Mouse (Mus musculus): ENCODE data around the gene Gm9.
"Not testable (repeated sequence)": the region's sequence is repeated elsewhere in the genome, so short reads cannot be mapped to it uniquely, and the experiment has no call there.

The Gm9 gene

GRCm38 (mm10) chrX:37210941-37211340 lies at the start of gene Gm9:
Gm9 (minus strand) TSS chrX:37211041.
- no peak for DNase-seq (ENCODE audit: low read depth)

DNA sequence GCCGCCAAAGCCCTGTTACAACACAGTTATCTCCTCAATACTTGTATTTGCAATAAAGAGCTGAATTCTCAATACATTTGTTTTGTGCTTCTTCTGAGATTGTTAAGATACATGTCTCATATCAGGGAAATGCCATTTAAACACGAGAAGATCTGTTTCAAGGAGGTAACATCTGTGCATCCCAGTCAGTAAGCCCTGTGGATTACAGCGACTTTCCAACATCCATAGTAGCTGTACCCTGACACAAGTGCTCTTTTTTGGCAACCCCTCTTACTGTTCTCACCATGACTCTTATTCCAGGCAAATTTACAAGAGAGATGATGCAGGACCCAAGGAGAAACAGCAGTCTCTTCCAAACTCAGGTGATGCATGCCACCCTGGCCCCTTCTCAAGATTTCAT lies 38.8 kb upstream of the Gm9 start, which contains the start of gene Rhox3a:
Gene Rhox3a (plus strand): TSS at position 301 of the 400 bp plus-strand sequence.
- not testable (repeated sequence) for DNase-seq (ENCODE audit: low read depth)

DNA sequence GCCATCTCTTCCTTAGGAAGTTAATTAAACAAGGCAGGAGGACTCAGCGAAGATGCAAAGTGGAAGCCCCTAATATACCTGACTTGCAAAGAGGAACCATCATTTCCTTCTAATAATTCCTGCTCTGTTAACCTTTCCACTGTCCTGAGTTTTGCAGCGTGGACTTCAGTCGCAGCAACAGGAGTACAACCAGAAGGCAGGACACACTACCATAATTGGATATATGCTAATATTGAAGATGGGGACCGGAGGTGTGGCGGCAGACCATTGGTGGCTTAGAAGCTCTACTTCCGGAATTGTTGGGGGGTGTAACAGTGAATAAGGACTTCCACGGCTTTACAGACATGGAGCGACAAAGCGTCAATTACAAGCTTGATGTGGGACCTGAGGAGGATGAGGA lies 33.8 kb upstream of the Gm9 start, which contains the start of gene Rhox2a:
Gene Rhox2a (plus strand): TSS at position 301 of the 400 bp plus-strand sequence.
- DNase-seq (ENCODE audit: low read depth) = not testable (repeated sequence)

DNA sequence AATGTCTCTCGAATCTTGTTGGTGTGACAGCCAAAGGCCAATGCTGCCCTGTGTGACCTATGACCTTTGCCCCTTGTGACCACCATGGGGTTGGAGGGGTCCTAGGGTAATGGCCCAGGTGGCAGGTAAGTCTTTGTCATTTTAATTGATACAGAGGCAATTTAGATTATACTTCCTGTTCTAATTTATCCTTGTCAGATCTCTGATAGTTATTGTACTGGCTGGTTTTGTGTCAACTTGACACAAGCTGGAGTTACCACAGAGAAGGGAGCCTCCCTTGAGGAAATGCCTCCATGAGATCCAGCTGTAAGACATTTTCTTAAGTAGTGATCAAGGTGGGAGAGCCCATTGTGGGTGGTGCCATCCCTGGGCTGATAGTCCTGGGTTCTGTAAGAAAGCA lies 11.3 kb upstream of the Gm9 start, which contains the start of gene Rhox1:
Gene Rhox1 (minus strand): TSS at position 101 of the 400 bp plus-strand sequence.
- DNase-seq (ENCODE audit: low read depth) = not testable (repeated sequence)

DNA sequence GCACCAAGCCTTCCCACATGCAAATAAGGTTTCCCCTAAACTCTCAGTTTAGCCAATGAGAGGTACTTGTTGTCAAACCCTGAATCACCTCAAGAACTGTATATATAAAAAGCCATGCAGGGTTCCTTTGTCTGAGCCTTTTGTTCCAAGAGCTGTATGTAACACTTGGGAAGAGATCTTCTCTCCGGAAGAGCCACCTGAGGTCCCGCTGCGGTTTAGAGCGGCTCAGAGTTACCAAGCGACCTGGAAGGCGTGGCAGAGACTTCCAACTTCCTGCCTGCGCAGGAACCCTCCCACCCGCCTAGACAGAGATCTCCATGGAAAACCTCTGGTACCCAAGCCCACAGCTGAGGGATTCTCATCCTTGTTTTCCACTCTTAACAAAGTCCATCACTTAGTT lies 12.2 kb downstream of the Gm9 start:
- no peak for DNase-seq (ENCODE audit: low read depth)

GRCm38 (mm10) chrX:37191744-37192379 lies 19.0 kb downstream of the Gm9 start:
- peak; percentile 26 for DNase-seq (ENCODE audit: low read depth)

DNA sequence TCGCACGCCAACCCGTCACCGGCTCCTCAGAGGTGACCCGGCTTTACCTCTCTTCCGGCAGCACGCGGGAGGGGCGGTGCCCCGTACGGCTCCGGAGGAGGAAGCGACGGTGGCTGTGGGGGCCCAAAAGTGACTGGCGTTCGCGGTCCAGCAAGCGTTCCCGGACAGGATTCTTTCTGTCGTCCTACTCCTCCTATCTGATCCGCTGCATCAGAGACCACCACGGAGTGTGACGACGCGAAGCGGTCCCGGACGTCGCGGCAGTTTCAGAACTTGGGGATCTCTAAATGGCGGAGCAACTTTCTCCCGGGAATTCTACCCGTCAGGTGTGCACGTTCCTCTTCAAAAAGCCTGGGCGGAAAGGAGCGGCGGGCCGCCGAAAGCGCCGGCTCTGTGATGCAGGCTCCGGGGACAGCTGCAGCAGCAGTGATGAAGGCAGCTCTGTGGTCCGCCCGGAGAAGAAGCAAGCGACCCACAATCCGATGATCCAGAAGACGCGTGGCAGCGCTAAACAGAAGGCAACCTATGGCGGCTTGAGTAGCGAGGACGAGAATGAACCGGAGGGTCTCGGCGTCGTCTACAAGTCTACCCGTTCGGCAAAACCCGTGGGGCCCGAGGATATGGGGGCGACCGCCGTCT lies 19.6 kb downstream of the Gm9 start, which contains the start of the genes Ndufa1 and Rnf113a1:
Gene Ndufa1 (minus strand): TSS at position 59 of the 639 bp plus-strand sequence.
Gene Rnf113a1 (plus strand): TSS at position 141 of the 639 bp plus-strand sequence.
- DNase-seq (ENCODE audit: low read depth) = peak; percentile 84

GRCm38 (mm10) chrX:37190755-37191104 lies 20.1 kb downstream of the Gm9 start:
- no peak for DNase-seq (ENCODE audit: low read depth)

DNA sequence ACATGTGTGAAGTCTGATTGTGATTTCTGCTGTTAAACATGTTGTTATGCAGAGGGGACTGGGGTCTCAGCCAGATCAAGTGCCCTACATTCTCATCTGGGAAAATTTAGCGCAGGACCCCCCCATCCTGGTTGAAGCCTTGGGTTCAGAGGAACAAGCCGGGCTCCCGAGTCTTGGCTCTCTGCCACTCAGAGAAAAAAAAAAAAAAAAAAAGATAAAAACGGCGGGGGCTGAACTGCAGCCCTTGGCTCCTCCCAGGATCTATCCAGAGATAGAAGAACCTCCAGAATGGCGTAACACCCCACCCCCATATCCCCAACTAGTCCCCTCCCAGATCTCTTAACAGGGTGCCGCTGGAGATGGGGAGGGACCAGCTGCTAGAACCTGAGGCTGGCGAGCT lies 26.4 kb downstream of the Gm9 start:
- not testable (repeated sequence) for DNase-seq (ENCODE audit: low read depth)

DNA sequence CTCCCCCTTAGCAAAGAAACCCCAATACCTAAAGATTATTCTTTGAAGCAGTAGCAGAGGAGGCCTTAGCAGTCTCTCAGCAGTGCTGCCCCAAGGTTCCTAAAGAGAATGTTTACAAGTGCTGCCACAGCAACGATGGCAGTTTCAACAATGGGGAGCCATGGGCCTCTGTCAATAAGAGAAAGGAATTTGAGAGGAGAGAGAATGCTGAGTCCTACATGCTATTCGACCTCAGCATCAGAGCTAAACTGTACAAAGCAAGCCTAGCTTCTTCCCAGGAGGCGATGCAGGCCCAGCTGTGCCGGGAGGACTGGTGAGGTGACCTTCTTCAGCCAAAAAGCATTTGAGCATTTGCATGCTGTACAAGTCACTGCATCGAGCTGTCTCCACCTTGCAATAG lies 42.1 kb downstream of the Gm9 start, which contains the start of gene Akap14:
Gene Akap14 (minus strand): TSS at position 101 of the 400 bp plus-strand sequence.
- DNase-seq (ENCODE audit: low read depth) = no peak

DNA sequence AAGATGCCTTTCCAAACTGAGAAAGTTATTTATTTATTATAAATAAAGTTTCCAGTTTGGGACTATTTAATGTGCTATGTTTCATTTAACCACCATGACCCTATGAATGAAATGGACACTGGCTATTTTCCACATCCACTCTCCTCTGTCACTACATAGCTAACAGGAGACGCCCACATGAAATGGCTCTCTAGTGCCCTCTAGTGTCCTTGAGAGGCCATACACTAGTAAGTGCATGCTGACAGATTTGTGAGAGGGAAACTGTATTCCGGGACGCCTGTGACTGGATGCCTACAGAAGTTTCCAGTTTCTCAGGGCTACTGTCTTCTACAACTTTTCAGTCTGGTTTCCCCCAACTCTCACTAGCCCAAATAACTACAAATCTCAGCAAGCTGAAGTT lies 43.8 kb downstream of the Gm9 start:
- DNase-seq (ENCODE audit: low read depth) = peak; percentile 77

DNA sequence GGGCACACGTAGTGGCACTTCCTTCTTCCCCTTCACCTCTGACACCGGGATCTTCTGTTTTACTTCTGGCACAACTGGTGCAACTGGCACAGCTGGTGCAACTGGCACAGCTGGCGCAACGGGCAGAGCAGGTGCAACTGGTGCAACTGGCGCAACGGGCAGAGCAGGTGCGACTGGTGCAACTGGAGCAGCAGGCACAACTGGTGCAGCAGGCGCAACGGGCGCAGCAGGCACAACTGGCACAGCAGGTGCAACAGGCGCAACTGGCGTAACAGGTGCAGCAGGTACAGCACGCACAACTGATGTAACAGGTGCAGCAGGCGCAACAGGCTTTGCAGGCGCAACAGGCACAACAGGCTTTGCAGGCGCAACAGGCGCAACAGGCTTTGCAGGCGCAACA lies 47.7 kb downstream of the Gm9 start:
- DNase-seq (ENCODE audit: low read depth) = no peak

DNA sequence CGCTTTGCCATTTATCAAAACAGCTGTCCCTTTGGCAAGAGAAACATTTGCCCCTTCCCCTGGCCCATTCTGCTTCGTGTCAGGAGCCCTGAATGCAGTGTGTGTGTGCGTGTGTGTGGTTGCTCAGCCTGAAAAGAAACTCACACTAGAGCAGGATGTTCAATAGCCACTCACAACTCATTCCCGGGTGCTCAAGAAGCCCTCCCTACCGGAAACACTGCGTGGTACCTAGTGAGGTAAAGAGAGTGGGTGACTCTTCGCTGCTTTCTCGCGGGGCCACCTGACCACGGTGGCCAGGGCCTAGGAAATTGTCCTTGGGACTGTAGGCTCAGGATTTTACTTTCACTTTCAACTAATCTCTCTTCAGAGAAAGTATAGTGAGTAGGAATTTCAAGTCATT lies 49.7 kb downstream of the Gm9 start:
- DNase-seq (ENCODE audit: low read depth) = peak; percentile 16
